Mouse (Mus musculus) liver, embryonic 11.5 days (tissue): ENCODE data around the gene Mgat5. TPM values are rescaled to one million over a fixed set of nuclear protein-coding genes. Genes with fewer than 3 reads are reported as not detected.

Source experiments
- ATAC-seq: fragments of 200-750 bp; cut with Nextera tagmentation; replicated peaks from 2 replicates; pipeline ENCODE4 v1.8.0; 2017; ENCODE audit warnings: moderate number of reproducible peaks, mild to moderate bottlenecking, moderate TSS enrichment, moderate library complexity; ENCODE audit not compliant: low FRiP score
- DNase-seq: peaks from one replicate; pipeline ENCODE4 v3.0.0-alpha.2; 2017; ENCODE audit warnings: low spot score
- H3K27ac ChIP-seq: fragments of 300-500 bp; sonication (generic); 2 replicates; pipeline ENCODE4 v1.5.1; 2014; ENCODE audit warnings: mild to moderate bottlenecking, low read depth, low read length, control low read depth
- H3K27me3 ChIP-seq: fragments of 300-500 bp; sonication (generic); replicated peaks from 2 replicates; pipeline ENCODE4 v1.6.1; 2014; ENCODE audit warnings: low read length, mixed read lengths; ENCODE audit not compliant: control insufficient read depth, insufficient read depth
- H3K36me3 ChIP-seq: fragments of 300-500 bp; sonication (generic); 2 replicates; pipeline ENCODE4 v1.6.1; 2014; ENCODE audit warnings: mild to moderate bottlenecking, low read length, moderate library complexity, mixed read lengths; ENCODE audit not compliant: control insufficient read depth, insufficient read depth
- H3K4me1 ChIP-seq: fragments of 300-500 bp; sonication (generic); replicated peaks from 2 replicates; pipeline ENCODE4 v1.6.1; 2014; ENCODE audit warnings: low read length, mixed read lengths; ENCODE audit not compliant: control insufficient read depth, insufficient read depth
- H3K4me2 ChIP-seq: fragments of 300-500 bp; sonication (generic); 2 replicates; pipeline ENCODE4 v1.6.1; 2014; ENCODE audit warnings: mild to moderate bottlenecking, control low read depth, moderate library complexity
- H3K4me3 ChIP-seq: fragments of 300-500 bp; sonication (generic); 2 replicates; pipeline ENCODE4 v1.5.1; 2014; ENCODE audit warnings: low read depth, low read length, control low read depth
- H3K9ac ChIP-seq: fragments of 300-500 bp; sonication (generic); 2 replicates; pipeline ENCODE4 v1.6.1; 2014; ENCODE audit warnings: low read depth, low read length, control low read depth
- H3K9me3 ChIP-seq: fragments of 300-500 bp; sonication (generic); 2 replicates; pipeline ENCODE4 v1.6.1; 2016; ENCODE audit warnings: low read length, inconsistent platforms, mixed read lengths; ENCODE audit not compliant: control insufficient read depth
- WGBS: fragments of 180-500 bp; shearing (Covaris S2); extraction: QIAGEN DNeasy Blood & Tissue Kit; methylation state at CpG from one replicate; pipeline ENCODE4 v1.1.7; 2014; 5-methylcytosine and 5-hydroxymethylcytosine counted together
- polyA plus RNA-seq: library from polyadenylated mRNA; unstranded; fragments of >200 nt; fragmentation: Nextera tagmentation; extraction: Ambion mirVana; gene quantifications from 2 replicates; pipeline ENCODE4 v1.2.1, GENCODE M21; 2014

Gene Mgat5
- polyA plus RNA-seq, 1 experiment from 2014 or later, result 2.3 TPM

DNA sequence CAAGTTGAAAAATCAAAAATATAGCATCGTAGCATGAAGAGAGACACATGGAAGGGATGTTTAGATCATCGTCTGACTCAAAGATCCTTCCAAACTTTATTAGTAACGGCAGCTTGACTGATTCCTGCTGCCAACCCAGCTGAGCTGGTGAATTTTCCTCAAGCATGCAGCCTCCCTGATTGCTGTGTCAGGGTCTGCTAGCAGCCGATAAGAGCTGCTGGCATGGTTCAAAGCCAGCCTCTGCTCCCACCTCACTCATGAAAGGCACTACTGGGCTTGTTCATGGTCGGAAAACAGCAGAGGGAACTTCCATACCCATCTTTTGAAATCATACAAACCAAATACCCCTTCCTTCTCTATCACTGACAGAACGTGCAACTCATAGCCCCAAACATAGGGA, 12.4 kb upstream of the Mgat5 start:
- ATAC-seq, result no peak; the same call in 1 of the 2 replicates
- no peaks in the 10 kb centered on the region for H3K27me3 ChIP-seq
- 72% methylated on average over 6 of the region's 6 CpGs for WGBS

DNA sequence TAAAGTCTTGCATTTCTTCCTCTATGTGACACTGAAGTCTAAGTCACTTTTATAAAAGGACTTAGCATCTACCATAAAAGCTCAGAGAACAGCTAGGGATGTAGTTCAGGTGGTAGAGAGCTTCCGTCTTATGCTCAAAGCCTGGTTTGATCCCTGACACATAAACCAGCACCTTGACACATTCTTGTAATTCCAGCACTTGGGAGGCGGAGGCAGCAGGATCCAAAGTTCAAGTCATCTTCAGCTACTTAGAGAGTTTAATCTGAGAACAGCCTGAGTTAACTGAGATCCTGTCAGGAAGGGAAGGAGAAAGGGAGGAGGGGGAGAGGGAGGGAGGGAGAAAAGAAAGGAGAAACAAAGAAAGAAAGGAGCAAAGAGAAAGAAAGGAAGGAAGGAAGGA, 5.6 kb upstream of the Mgat5 start:
- 67% methylated on average over 2 of the region's 2 CpGs for WGBS

More for the DNA sequence above, 12.4 kb upstream of the Mgat5 start:
- H3K9me3 ChIP-seq, result no peaks in the 10 kb centered on the region
- no peaks in the 10 kb centered on the region for H3K4me1 ChIP-seq
- H3K36me3 ChIP-seq, result no peaks in the 10 kb centered on the region
- no peak overlapping the region for H3K9ac ChIP-seq
- no peak overlapping the region for H3K4me3 ChIP-seq
- no peak for DNase-seq
- H3K4me2 ChIP-seq, result no peak overlapping the region
- H3K27ac ChIP-seq, result no peak overlapping the region

DNA sequence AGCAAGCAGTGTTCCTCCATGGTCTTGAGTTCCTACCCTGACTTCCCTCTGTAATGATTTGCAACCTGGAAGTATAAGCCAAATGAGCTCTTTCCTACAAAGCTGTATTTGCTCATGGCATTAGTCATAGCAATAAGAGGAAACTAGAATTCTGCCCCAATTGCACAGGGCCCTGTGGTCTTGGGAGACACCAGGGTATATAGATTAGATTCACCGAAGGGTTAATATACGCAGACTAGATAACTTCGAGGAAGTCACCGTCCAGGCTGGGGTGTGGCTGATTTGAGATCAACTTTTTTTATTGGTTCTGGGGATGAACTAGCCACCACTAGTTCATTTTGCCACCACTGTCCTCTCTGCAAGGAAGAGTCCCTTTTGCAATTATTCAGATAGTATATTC, 2.5 kb upstream of the Mgat5 start:
- Histone ChIP-seq H3K4me1 (peaks cover 5% of the 10 kb centered on the region), H3K27ac (no peak overlapping the region), H3K9me3 (no peaks in the 10 kb centered on the region), H3K9ac (no peak overlapping the region), H3K4me3 (no peak overlapping the region), H3K36me3 (no peaks in the 10 kb centered on the region), H3K4me2 (no peak overlapping the region), H3K27me3 (no peaks in the 10 kb centered on the region)
- ATAC-seq, result no peak
- no peak for DNase-seq
- WGBS, result 33% methylated on average over 4 of the region's 4 CpGs

More for the DNA sequence above, 5.6 kb upstream of the Mgat5 start:
- H3K27me3 ChIP-seq, result no peaks in the 10 kb centered on the region
- no peak overlapping the region for H3K4me3 ChIP-seq
- no peaks in the 10 kb centered on the region for H3K9me3 ChIP-seq
- DNase-seq (no peak), ATAC-seq (no peak)
- no peaks in the 10 kb centered on the region for H3K36me3 ChIP-seq
- no peak overlapping the region for H3K27ac ChIP-seq
- no peaks in the 10 kb centered on the region for H3K4me1 ChIP-seq
- no peak overlapping the region for H3K9ac ChIP-seq
- no peak overlapping the region for H3K4me2 ChIP-seq

DNA sequence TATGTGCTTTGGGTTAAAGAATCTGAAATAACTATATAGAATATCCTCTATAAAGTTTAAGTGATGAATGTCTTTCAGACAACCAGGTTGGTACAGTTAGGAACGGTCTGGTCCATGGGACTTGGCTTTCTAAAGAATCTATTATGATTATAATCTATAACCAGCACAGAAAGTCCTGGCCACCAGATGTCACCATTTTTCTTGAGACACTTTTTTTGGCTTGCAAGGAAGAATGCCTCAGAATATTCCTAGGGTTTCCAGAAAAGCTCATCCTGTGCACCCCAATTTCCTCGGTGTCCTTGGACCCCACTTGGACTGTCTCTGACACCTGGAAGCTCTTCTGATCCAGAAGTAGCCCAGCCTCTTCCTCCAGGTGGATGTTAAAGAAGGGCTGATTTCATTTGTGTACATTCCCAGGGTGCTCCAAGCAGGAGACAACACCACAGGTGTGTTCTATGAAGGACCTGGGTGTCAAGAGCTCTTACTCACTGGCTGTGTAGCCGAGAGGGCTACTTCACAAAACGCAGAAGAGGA, 1.5 kb upstream of the Mgat5 start:
- Histone ChIP-seq H3K4me1 (peaks cover 5% of the 10 kb centered on the region), H3K27ac (no peak overlapping the region), H3K9ac (no peak overlapping the region), H3K4me3 (no peak overlapping the region), H3K36me3 (no peaks in the 10 kb centered on the region), H3K4me2 (no peak overlapping the region), H3K9me3 (no peaks in the 10 kb centered on the region), H3K27me3 (no peaks in the 10 kb centered on the region)
- DNase-seq (no peak), ATAC-seq (no peak)
- WGBS, result 54% methylated on average over 4 of the region's 4 CpGs

DNA sequence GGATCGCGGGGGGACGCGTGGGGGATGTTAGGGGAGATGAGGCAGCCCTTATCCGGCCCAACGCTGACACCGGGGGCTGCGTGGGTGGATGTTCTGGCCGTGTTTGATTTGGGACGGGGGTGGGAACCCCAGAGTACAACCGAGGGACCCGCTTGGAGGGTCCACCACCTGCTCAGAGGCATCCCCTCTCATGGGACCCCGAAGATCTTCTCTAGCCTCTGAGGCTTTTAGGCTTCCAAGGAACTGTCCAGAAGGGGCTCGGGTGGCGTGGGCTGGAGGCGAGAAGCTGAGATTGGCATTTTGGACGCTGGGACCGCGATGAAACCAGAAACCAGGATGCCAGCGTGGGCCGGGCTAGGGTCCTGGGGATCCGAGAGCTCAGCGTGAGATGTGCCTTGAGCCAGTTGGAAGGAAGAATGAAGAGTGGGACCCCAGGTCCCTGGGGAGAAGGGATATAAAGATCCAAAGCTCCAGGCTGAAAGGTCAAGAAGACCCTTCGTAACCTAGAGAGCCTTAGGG, 745 bp downstream of the Mgat5 start:
- Histone ChIP-seq H3K4me2 (peak overlapping the region; percentile 89), H3K4me3 (peak overlapping the region; percentile 75), H3K9me3 (no peaks in the 10 kb centered on the region), H3K36me3 (no peaks in the 10 kb centered on the region), H3K27ac (peak overlapping the region; percentile 88), H3K9ac (peak overlapping the region; percentile 73), H3K4me1 (peaks cover 5% of the 10 kb centered on the region), H3K27me3 (no peaks in the 10 kb centered on the region)
- ATAC-seq, result no peak
- peak; percentile 46 for DNase-seq
- WGBS, result 0% methylated on average over 24 of the region's 24 CpGs

DNA sequence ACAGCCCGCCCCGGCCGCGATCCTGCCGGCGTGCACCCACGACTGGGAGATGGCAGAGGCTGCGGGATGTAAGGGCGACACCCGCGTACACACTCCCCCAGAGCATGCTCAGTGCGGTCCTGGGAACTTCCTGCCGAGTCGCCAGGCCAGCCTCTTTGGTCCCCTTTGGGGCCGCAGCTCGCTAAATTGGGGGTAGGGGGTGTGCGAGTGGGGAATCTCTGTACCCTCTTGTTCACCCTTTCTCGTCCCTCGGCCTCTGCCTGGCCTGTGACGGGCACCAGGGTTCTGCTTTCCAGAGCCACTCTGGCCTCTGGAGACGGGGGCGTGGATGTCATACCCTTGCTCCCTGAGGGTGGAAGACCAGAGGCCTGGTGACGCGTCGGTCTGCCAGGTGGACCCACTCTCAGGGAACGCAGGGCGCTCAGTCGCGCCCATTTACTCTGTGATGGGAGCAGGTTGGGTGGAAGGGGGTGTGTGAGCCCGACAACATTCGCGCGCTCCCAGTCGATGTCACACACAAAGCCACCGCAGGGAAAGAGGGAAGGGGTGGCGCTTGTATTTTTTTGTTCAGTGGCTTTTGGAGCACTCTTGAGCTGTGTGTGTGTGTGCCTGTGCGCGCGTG, 1.3 kb downstream of the Mgat5 start:
- H3K36me3 ChIP-seq, result no peaks in the 10 kb centered on the region
- DNase-seq, result peak; percentile 52
- no peaks in the 10 kb centered on the region for H3K9me3 ChIP-seq
- ATAC-seq, result peak; percentile 4; the same call in 1 of the 2 replicates
- peaks cover 5% of the 10 kb centered on the region for H3K4me1 ChIP-seq
- peak overlapping the region; percentile 75 for H3K4me3 ChIP-seq
- WGBS, result 4% methylated on average over 39 of the region's 39 CpGs
- H3K4me2 ChIP-seq, result peak overlapping the region; percentile 89
- no peaks in the 10 kb centered on the region for H3K27me3 ChIP-seq
- H3K27ac ChIP-seq, result no peak overlapping the region
- peak overlapping the region; percentile 73 for H3K9ac ChIP-seq

DNA sequence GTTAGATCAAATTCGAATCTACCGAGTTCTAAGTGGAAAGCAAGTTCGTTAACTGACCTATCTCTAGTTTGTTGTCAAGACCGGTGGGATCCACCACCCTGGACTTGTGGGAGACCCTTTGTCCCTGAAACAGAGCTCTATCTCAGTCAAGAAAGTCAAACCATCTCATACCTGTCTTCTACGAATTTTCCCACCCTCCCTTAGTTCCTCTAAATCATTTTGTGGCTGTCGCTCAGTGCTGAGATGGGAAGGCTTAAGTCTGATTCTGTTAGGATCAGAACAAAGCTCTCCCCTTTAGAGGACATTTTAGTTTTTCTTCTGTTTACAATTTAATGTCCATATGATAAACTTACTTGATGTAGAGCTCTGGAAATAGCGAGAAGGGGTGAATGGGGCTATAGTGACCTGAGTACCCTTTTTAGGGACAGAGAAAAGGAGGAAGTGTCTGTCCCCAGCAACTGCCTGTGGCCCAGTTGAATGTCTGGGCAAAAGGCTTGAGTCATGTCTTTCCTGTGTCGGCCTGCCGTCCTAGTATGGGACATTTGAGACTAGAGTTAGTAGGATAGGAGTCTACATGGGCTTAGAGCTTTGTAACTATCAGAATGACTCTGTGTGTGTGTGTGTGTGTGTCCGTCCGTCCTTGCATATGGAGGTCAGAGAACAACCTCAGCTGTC, 2.2 kb downstream of the Mgat5 start:
- H3K4me2 ChIP-seq, result peak overlapping the region; percentile 89
- no peak overlapping the region for H3K9ac ChIP-seq
- ATAC-seq, result no peak

DNA sequence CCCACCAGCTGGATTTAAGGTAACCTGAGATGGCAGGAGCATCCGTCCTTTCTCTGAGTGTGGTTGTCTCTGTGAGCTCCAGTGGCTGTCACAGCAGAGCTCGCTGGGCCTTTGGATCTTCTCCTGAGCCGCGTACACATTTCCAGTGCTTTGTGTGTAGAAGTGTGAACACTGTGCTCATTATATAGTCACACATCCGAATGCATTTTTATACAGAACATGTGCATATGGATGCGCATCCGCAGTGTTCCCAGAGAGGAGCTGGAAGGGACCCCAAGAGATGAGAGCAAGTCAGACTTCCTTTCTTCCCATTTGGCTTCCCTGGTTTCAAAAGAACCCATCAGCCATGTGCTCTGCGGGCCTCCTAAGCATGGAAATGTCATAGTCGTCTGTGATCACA, 3.4 kb downstream of the Mgat5 start:
- Histone ChIP-seq H3K4me2 (no peak overlapping the region), H3K27me3 (no peaks in the 10 kb centered on the region), H3K27ac (no peak overlapping the region), H3K4me1 (peaks cover 5% of the 10 kb centered on the region), H3K4me3 (no peak overlapping the region), H3K9me3 (no peaks in the 10 kb centered on the region), H3K36me3 (no peaks in the 10 kb centered on the region), H3K9ac (no peak overlapping the region)
- 84% methylated on average over 9 of the region's 9 CpGs for WGBS
- no peak for ATAC-seq
- no peak for DNase-seq

More for the DNA sequence above, 2.2 kb downstream of the Mgat5 start:
- Histone ChIP-seq H3K36me3 (no peaks in the 10 kb centered on the region), H3K9me3 (no peaks in the 10 kb centered on the region), H3K4me3 (no peak overlapping the region; the same call in 1 of the 2 replicates), H3K27ac (no peak overlapping the region), H3K27me3 (no peaks in the 10 kb centered on the region), H3K4me1 (peaks cover 5% of the 10 kb centered on the region)
- 48% methylated on average over 11 of the region's 11 CpGs for WGBS
- DNase-seq, result no peak
